Mouse (Mus musculus): ENCODE measurements around the gene Inpp5d. TPM values are rescaled to one million over a fixed set of nuclear protein-coding genes. Genes with fewer than 3 reads are reported as not detected.
"Not testable (repeated sequence)": the region's sequence is repeated elsewhere in the genome, so short reads cannot be mapped to it uniquely, and the experiment has no call there.

Inpp5d gene
- polyA plus RNA-seq, 1 experiment from 2014 or later = 2.8 TPM

DNA sequence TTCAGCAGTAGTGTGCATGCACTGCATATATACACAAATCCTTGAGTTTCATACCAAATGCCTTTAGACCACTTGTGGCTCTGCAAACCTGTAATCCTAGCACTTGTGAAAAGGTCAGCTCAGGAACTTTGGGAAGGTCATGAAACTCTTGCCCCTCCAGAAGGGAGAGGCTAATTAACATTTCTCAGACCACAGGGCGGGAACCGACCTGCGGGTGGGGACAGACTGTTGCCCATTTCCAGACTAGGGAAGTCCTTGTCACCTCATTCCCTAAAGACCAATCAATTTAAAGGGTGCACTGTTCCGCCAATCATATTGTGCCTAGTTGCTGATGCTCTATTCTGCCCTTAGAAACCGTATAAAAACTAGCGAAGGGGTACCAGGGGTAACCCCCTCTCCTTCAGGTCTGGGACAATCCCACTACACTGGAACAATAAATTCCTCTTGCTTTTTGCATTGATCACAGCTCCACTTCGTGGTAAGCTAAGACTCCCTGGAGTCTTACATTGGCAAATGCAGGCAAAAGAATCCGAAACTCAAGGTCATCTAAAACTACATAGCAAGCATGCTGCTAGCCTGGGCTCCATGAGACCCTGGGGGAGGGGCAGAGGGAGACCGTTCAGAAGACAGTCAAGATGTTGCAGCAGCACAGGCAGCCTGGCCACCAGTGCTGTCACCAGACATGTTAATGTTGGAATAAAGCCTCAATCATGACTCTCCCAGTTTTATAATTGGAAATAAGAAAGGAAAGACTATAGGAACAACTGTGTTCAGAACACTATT lies 53.9 kb downstream of the Inpp5d start:
- Histone ChIP-seq H3K9me3 (ENCODE audit: control insufficient read depth, low read length) (no peaks in the 10 kb centered on the region), H3K27ac (replicated peaks) (no peak overlapping the region), H3K36me3 (ENCODE audit: control insufficient read depth, insufficient read depth, low read length) (no peaks in the 10 kb centered on the region), H3K9ac (ENCODE audit: low read length) (no peak overlapping the region), H3K4me1 (replicated peaks; ENCODE audit: control insufficient read depth, insufficient read depth) (no peaks in the 10 kb centered on the region), H3K27me3 (ENCODE audit: control insufficient read depth, insufficient read depth, low read length) (no peaks in the 10 kb centered on the region), H3K4me2 (replicated peaks; ENCODE audit: low read depth) (no peak overlapping the region), H3K4me3 (ENCODE audit: low read depth, low read length) (no peak overlapping the region)
- TF ChIP-seq EP300 (optimal IDR thresholded peaks at IDR 0.05) = no peak
- TF ChIP-seq CTCF (IDR thresholded peaks at IDR 0.05; ENCODE audit: low read depth) = no peak
- no peak for ATAC-seq (ENCODE audit: low FRiP score, low TSS enrichment)
- WGBS = 72% methylated on average over 9 of the region's 9 CpGs
- DNase-seq (ENCODE audit: low spot score) = no peak

DNA sequence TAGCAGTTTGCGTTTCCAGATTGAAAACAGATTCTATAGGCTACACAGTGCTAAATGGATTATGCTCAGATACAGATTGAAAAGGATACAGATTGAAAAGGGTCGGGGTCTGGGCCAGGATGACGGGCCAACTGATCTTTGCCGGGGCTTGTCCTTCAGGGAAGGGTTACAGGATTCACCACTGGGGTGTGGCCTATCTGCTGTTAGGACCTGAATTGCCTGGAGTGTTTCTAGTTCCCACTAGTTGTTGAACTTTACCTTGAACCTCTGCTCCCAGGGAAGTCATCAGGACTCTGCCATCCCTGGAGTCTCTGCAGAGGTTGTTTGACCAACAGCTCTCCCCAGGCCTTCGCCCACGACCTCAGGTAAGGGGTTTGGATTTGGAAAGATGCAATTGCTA lies 55.9 kb downstream of the Inpp5d start:
- Histone ChIP-seq H3K4me1 (replicated peaks; ENCODE audit: control insufficient read depth, insufficient read depth) (no peaks in the 10 kb centered on the region), H3K27me3 (ENCODE audit: control insufficient read depth, insufficient read depth, low read length) (no peaks in the 10 kb centered on the region), H3K36me3 (ENCODE audit: control insufficient read depth, insufficient read depth, low read length) (no peaks in the 10 kb centered on the region), H3K27ac (replicated peaks) (no peak overlapping the region), H3K9me3 (ENCODE audit: control insufficient read depth, low read length) (no peaks in the 10 kb centered on the region), H3K9ac (ENCODE audit: low read length) (no peak overlapping the region), H3K4me3 (ENCODE audit: low read depth, low read length) (no peak overlapping the region), H3K4me2 (replicated peaks; ENCODE audit: low read depth) (no peak overlapping the region)
- 69% methylated on average over 6 of the region's 6 CpGs for WGBS
- DNase-seq (ENCODE audit: low spot score) (no peak), ATAC-seq (ENCODE audit: low FRiP score, low TSS enrichment) (no peak)
- TF ChIP-seq EP300 (optimal IDR thresholded peaks at IDR 0.05) (no peak), CTCF (IDR thresholded peaks at IDR 0.05; ENCODE audit: low read depth) (no peak)

DNA sequence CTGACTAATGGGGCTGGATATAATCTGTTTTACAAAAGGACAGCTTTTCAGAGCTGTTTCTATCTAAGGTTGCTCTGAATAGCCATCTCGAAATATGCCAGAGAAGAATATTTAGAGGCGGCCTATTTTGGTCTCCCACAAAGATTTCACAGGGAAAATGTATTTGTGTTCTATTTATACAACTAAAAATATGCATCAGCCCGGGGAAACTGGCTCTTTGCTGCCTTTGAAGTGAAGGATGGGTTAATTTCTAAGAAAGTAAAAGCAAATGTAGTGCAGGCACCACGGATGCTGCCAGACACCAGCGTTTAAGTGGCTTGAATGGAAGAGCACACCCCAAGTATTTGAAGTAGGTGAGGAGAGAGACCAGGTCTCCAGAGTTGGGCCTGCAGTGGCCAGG lies 59.0 kb downstream of the Inpp5d start:
- no peak for ATAC-seq (ENCODE audit: low FRiP score, low TSS enrichment)
- WGBS = 76% methylated on average over 5 of the region's 5 CpGs

DNA sequence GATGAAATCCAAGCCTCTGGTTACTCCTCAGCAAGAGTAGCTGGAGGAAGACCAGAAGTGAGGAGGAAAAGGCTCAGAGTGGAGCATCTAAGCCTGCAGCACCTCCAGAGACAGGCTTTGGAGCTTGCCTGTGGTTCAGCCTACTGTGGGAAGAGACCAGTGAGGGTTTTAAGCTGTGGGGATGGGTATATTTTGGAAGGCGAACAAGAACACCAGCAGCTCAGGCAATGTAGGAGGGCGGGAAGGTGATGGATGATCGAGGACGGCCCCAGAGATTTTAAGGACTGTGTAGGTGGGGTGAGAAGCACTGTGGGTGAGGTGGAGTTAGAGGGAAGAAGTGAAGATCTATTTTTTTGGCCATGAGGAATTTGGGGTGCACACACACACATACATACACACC lies 60.8 kb downstream of the Inpp5d start:
- Histone ChIP-seq H3K4me2 (replicated peaks; ENCODE audit: low read depth) (no peak overlapping the region), H3K27me3 (ENCODE audit: control insufficient read depth, insufficient read depth, low read length) (no peaks in the 10 kb centered on the region), H3K9ac (ENCODE audit: low read length) (no peak overlapping the region), H3K9me3 (ENCODE audit: control insufficient read depth, low read length) (no peaks in the 10 kb centered on the region), H3K4me3 (ENCODE audit: low read depth, low read length) (no peak overlapping the region), H3K27ac (replicated peaks) (no peak overlapping the region), H3K36me3 (ENCODE audit: control insufficient read depth, insufficient read depth, low read length) (no peaks in the 10 kb centered on the region), H3K4me1 (replicated peaks; ENCODE audit: control insufficient read depth, insufficient read depth) (no peaks in the 10 kb centered on the region)
- TF ChIP-seq CTCF (IDR thresholded peaks at IDR 0.05; ENCODE audit: low read depth) = no peak
- DNase-seq (ENCODE audit: low spot score) (no peak), ATAC-seq (ENCODE audit: low FRiP score, low TSS enrichment) (no peak)
- 84% methylated on average over 4 of the region's 4 CpGs for WGBS

More for the DNA sequence above, 59.0 kb downstream of the Inpp5d start:
- Histone ChIP-seq H3K9ac (ENCODE audit: low read length) (no peak overlapping the region), H3K36me3 (ENCODE audit: control insufficient read depth, insufficient read depth, low read length) (no peaks in the 10 kb centered on the region), H3K27ac (replicated peaks) (no peak overlapping the region), H3K9me3 (ENCODE audit: control insufficient read depth, low read length) (no peaks in the 10 kb centered on the region), H3K4me3 (ENCODE audit: low read depth, low read length) (no peak overlapping the region), H3K4me1 (replicated peaks; ENCODE audit: control insufficient read depth, insufficient read depth) (no peaks in the 10 kb centered on the region), H3K4me2 (replicated peaks; ENCODE audit: low read depth) (no peak overlapping the region), H3K27me3 (ENCODE audit: control insufficient read depth, insufficient read depth, low read length) (no peaks in the 10 kb centered on the region)
- no peak for TF ChIP-seq CTCF (IDR thresholded peaks at IDR 0.05; ENCODE audit: low read depth)
- TF ChIP-seq EP300 (optimal IDR thresholded peaks at IDR 0.05) = no peak
- DNase-seq (ENCODE audit: low spot score) = no peak

DNA sequence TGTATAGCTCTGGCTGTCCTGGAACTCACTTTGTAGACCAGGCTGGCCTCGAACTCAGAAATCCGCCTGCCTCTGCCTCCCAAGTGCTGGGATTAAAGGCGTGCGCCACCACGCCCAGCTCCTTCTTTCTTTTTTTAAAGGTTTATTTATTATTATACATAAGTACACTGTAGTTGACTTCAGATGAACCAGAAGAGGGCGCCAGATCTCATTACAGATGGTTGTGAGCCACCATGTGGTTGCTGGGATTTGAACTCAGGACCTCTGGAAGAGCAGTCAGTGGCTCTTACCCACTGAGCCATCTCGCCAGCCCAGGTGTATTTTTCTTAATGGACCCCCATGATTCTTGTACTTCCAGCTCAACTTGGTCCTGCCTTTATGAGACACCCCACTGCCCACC lies 62.4 kb downstream of the Inpp5d start:
- WGBS = 79% methylated on average over 6 of the region's 7 CpGs
- not testable (repeated sequence) for DNase-seq (ENCODE audit: low spot score); H3K27me3 ChIP-seq (ENCODE audit: control insufficient read depth, insufficient read depth, low read length); H3K4me3 ChIP-seq (ENCODE audit: low read depth, low read length); H3K36me3 ChIP-seq (ENCODE audit: control insufficient read depth, insufficient read depth, low read length); H3K4me1 ChIP-seq (replicated peaks; ENCODE audit: control insufficient read depth, insufficient read depth); H3K4me2 ChIP-seq (replicated peaks; ENCODE audit: low read depth); ATAC-seq (ENCODE audit: low FRiP score, low TSS enrichment); H3K27ac ChIP-seq (replicated peaks); H3K9me3 ChIP-seq (ENCODE audit: control insufficient read depth, low read length); H3K9ac ChIP-seq (ENCODE audit: low read length)

DNA sequence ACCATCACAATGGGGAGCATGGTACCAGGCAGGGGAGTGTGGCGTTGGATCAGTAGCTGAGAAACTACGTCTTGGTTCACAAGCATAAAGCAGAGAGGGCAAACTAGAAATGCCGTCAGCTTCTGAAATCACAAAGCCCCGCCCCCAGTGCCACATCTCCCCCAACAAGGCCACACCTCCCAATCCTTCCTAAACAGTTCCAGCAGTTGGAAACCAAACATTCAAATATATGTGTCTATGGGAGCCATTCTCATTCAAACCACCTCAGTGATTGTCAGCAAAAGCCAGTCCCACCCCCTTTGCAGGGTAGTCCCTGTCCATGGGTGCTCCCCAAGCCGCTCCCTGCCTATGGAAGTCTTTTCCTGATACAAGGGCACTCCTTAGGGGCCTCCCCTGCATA lies 64.0 kb downstream of the Inpp5d start:
- ATAC-seq (ENCODE audit: low FRiP score, low TSS enrichment) = no peak

More for the DNA sequence above, 64.0 kb downstream of the Inpp5d start:
- Histone ChIP-seq H3K27me3 (ENCODE audit: control insufficient read depth, insufficient read depth, low read length) (no peaks in the 10 kb centered on the region), H3K9ac (ENCODE audit: low read length) (no peak overlapping the region), H3K27ac (replicated peaks) (no peak overlapping the region), H3K4me3 (ENCODE audit: low read depth, low read length) (no peak overlapping the region), H3K9me3 (ENCODE audit: control insufficient read depth, low read length) (no peaks in the 10 kb centered on the region), H3K4me2 (replicated peaks; ENCODE audit: low read depth) (no peak overlapping the region), H3K4me1 (replicated peaks; ENCODE audit: control insufficient read depth, insufficient read depth) (no peaks in the 10 kb centered on the region), H3K36me3 (ENCODE audit: control insufficient read depth, insufficient read depth, low read length) (no peaks in the 10 kb centered on the region)
- no peak for DNase-seq (ENCODE audit: low spot score)
- no peak for TF ChIP-seq CTCF (IDR thresholded peaks at IDR 0.05; ENCODE audit: low read depth)
- no peak for TF ChIP-seq EP300 (optimal IDR thresholded peaks at IDR 0.05)
- WGBS = 93% methylated on average over 5 of the region's 5 CpGs
